Mouse (Mus musculus): ENCODE results near the gene Mphosph10.

- no peak for TF ChIP-seq CTCF (IDR thresholded peaks at IDR 0.05 in 2 of 3, conservative IDR thresholded peaks at IDR 0.05 in 1 of 3; ENCODE audit: control insufficient read depth in 1 of 3, insufficient read depth in 1 of 3, low read depth in 2 of 3, low read length in 3 of 3, poor library complexity in 1 of 3, severe bottlenecking in 1 of 3)
- no peak for TF ChIP-seq POLR2AphosphoS2 (IDR thresholded peaks at IDR 0.05; ENCODE audit: low read length)
- TF ChIP-seq E2F4 (IDR thresholded peaks at IDR 0.05; ENCODE audit: borderline replicate concordance, low read depth, low read length), result no peak
- no peak for TF ChIP-seq POLR2A (IDR thresholded peaks at IDR 0.05; ENCODE audit: control insufficient read depth in 1 of 2, insufficient read depth in 1 of 2, low read depth in 1 of 2, low read length in 2 of 2, poor library complexity in 1 of 2)
- TF ChIP-seq ZKSCAN1 (IDR thresholded peaks at IDR 0.05; ENCODE audit: low read depth, low read length), result no peak
- TF ChIP-seq EP300 (IDR thresholded peaks at IDR 0.05; ENCODE audit: low read depth in 1 of 2, low read length in 2 of 2), result no peak
Measured at GRCm38 (mm10) chr7:64439595-64440518, 47.8 kb upstream of the Mphosph10 start.

All from MEL (cell line).